Mouse (Mus musculus): ENCODE measurements around the gene Psmc5.
"Not testable (repeated sequence)": the region's sequence is repeated elsewhere in the genome, so short reads cannot be mapped to it uniquely, and the experiment has no call there.

Gene Psmc5

GRCm38 (mm10) chr11:106255685-106256451 is at the start of gene Psmc5, which contains the start of gene Ftsj3:
Psmc5 (plus strand) TSS chr11:106256154.
Ftsj3 (minus strand) TSS chr11:106256079.
- in situ Hi-C loops (cut with MboI, MseI): no loop called here

- in situ Hi-C loops (cut with MboI, MseI): no loop called here
These were observed 43.2 kb upstream of the Psmc5 start for GRCm38 (mm10) chr11:106212771-106213170.

- in situ Hi-C loops (cut with MboI, MseI): no loop called here
These were observed 41.1 kb upstream of the Psmc5 start for GRCm38 (mm10) chr11:106214856-106215255.

GRCm38 (mm10) chr11:106215450-106215859 is 40.5 kb upstream of the Psmc5 start:
- in situ Hi-C loops (cut with MboI, MseI): no loop called here

GRCm38 (mm10) chr11:106215927-106216729 is 39.8 kb upstream of the Psmc5 start, which contains the start of gene Ccdc47:
Ccdc47 (minus strand) TSS chr11:106216344.
- in situ Hi-C loops (cut with MboI, MseI): no loop called here

GRCm38 (mm10) chr11:106216730-106217490 is 39.0 kb upstream of the Psmc5 start, which contains the start of gene Ddx42:
Ddx42 (plus strand) TSS chr11:106216926.
- in situ Hi-C loops (cut with MboI, MseI): no loop called here

GRCm38 (mm10) chr11:106220603-106221002 is 35.4 kb upstream of the Psmc5 start:
- in situ Hi-C loops (cut with MboI, MseI): no loop called here

GRCm38 (mm10) chr11:106233978-106234377 is 22.0 kb upstream of the Psmc5 start:
- in situ Hi-C loops (cut with MboI, MseI): not testable (repeated sequence)

GRCm38 (mm10) chr11:106246834-106247233 is 9.1 kb upstream of the Psmc5 start:
- in situ Hi-C loops (cut with MboI, MseI): no loop called here

GRCm38 (mm10) chr11:106249326-106249725 is 6.6 kb upstream of the Psmc5 start:
- in situ Hi-C loops (cut with MboI, MseI): no loop called here

GRCm38 (mm10) chr11:106254767-106255166 is 1.2 kb upstream of the Psmc5 start:
- in situ Hi-C loops (cut with MboI, MseI): no loop called here

GRCm38 (mm10) chr11:106255174-106255573 is 780 bp upstream of the Psmc5 start:
- in situ Hi-C loops (cut with MboI, MseI): no loop called here

- in situ Hi-C loops (cut with MboI, MseI): no loop called here
These were observed 821 bp downstream of the Psmc5 start for GRCm38 (mm10) chr11:106256775-106257174.

GRCm38 (mm10) chr11:106260826-106261450 is 5.0 kb downstream of the Psmc5 start:
- in situ Hi-C loops (cut with MboI, MseI): no loop called here

- in situ Hi-C loops (cut with MboI, MseI): no loop called here
These were observed 8.0 kb downstream of the Psmc5 start for GRCm38 (mm10) chr11:106263963-106264362.

- in situ Hi-C loops (cut with MboI, MseI): no loop called here
These were observed 9.0 kb downstream of the Psmc5 start for GRCm38 (mm10) chr11:106264988-106265387.

GRCm38 (mm10) chr11:106265570-106265969 is 9.6 kb downstream of the Psmc5 start:
- in situ Hi-C loops (cut with MboI, MseI): no loop called here

GRCm38 (mm10) chr11:106266431-106266830 is 10.5 kb downstream of the Psmc5 start:
- in situ Hi-C loops (cut with MboI, MseI): no loop called here

- in situ Hi-C loops (cut with MboI, MseI): no loop called here
These were observed 11.4 kb downstream of the Psmc5 start for GRCm38 (mm10) chr11:106267311-106267852.

- in situ Hi-C loops (cut with MboI, MseI): no loop called here
These were observed 11.9 kb downstream of the Psmc5 start for GRCm38 (mm10) chr11:106267871-106268270.
